Mouse (Mus musculus): Measurements from ENCODE around the gene Teddm2.
A peak's percentile ranks its signal among the peaks of the same experiment; 100 is the strongest.

The Teddm2 gene

GRCm38 (mm10) chr1:153820216-153820615 lies 79.8 kb downstream of the Teddm2 start:
- DNase-seq (ENCODE audit: low spot score) = no peak

- DNase-seq (ENCODE audit: low spot score) = no peak
Observed at GRCm38 (mm10) chr1:153814278-153814677, 85.8 kb downstream of the Teddm2 start.

- peak; percentile 76 for DNase-seq (ENCODE audit: low spot score)
Observed at GRCm38 (mm10) chr1:153807390-153807993, 92.5 kb downstream of the Teddm2 start.

- no peak for DNase-seq (ENCODE audit: low spot score)
Observed at GRCm38 (mm10) chr1:153803530-153803929, 96.5 kb downstream of the Teddm2 start.

- DNase-seq (ENCODE audit: low spot score) = no peak
Observed at GRCm38 (mm10) chr1:153802691-153803090, 97.3 kb downstream of the Teddm2 start.

Data from layer of hippocampus, adult 11-12 months (tissue).